Mouse (Mus musculus) heart, postnatal 0 days (tissue): ENCODE measurements around the gene Taar8c.

Experiments
- CTCF ChIP-seq: IDR thresholded peaks from 2 replicates; pipeline ENCODE4 v1.5.1; 2016; ENCODE audit warnings: antibody characterized with exemption, control low read depth, low read depth
- EP300 ChIP-seq: IDR thresholded peaks from 2 replicates; pipeline ENCODE4 v1.6.1; 2016; ENCODE audit warnings: antibody characterized with exemption, low read depth

DNA sequence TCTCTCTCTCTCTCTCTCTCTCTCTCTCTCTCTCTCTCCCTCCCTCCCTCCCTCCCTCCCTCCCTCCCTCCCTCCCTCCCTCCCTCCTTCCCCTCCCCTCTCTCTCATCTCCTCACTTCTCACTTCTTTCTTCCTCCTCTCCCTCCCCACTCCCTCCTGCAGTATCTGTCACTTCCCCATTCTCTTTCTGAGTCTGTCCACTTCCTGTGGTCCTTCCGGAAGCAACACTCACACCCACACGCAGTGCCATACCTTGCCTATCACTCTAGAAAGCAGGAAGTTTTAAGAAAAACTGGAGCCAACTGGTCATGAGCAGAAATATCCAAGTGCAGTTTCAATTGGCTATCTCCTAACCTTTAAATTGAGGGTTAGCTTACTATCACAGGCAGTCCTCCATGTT lies 31.4 kb upstream of the Taar8c start:
- TF ChIP-seq CTCF (no peak), EP300 (no peak)
